ENCODE assay signal across 10 mouse cellular contexts in the genomic region with DNA sequence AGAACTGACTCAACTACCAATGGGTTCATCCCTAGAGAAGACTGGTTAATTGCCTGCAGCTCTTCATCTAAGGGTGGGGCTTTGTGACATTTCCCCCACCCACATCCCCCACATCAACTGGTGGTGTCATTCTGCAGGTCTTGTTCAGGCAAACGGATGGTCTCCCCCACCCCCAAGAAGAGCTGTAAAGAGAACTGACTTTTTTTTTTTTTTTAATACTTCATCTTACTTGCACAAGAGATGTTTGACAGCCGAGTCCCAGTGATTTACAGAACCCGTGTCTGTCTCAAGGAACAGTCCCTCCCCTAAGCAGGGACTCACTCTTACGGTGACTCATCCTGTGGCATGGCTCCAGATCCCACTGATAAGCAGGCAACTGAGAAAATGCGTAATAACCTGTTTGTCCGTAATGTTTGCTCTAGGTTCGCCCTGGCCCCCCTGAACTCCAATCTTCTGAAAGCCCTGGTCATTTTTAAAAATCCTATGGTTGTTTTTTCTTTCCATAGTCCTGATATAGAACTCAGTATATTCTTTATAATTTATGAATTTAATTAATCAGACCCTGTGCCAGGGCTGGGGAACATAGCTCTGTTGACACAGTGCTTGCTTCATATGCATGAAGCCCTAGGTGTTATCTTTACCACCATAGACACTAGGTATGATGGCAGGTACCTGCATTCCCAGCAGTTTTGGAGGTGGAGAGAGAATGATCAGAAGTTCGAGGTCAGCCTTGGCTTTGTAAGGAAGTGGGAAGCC. TPM values are rescaled to one million over a fixed set of nuclear protein-coding genes. Genes with fewer than 3 reads are reported as not detected.
A peak's percentile ranks its signal among the peaks of the same experiment; 100 is the strongest.
DNase-seq lines count a peak whose midpoint lies in the region; ATAC-seq and TF ChIP-seq lines count a peak whose summit lies in the region.
"Had no signal": no experiment of that assay in that cellular context is flagged by ENCODE, and none has a peak within 500 bp of the region (broad histone marks: within the 10 kb centered on the region; RNA-seq: fewer than 3 reads in every experiment).

No protein-coding gene starts in this region.

- H3K4me3 ChIP-seq in lung, embryonic 14.5 days (ENCODE audit: low read depth, low read length), result no peak overlapping the region
- H3K4me3 ChIP-seq in liver, embryonic 11.5 days (ENCODE audit: low read depth, low read length), result no peak overlapping the region
- H3K4me3 ChIP-seq: limb, embryonic 12.5 days had no signal

- H3K36me3 ChIP-seq in lung, embryonic 14.5 days (ENCODE audit: insufficient read depth), result no peaks in the 10 kb centered on the region
- no peaks in the 10 kb centered on the region for H3K36me3 ChIP-seq in liver, embryonic 11.5 days (ENCODE audit: control insufficient read depth, insufficient read depth, low read length)
- H3K36me3 ChIP-seq: limb, embryonic 12.5 days had no signal

- no peak overlapping the region for H3K9ac ChIP-seq in lung, embryonic 14.5 days
- H3K9ac ChIP-seq in liver, embryonic 11.5 days (ENCODE audit: low read depth, low read length), result no peak overlapping the region
- H3K9ac ChIP-seq: limb, embryonic 12.5 days had no signal

- peaks cover 7% of the 10 kb centered on the region for H3K4me1 ChIP-seq in lung, embryonic 14.5 days (ENCODE audit: insufficient read depth)
- peaks cover 8% of the 10 kb centered on the region for H3K4me1 ChIP-seq in liver, embryonic 11.5 days (replicated peaks; ENCODE audit: control insufficient read depth, insufficient read depth, low read length)

- H3K27ac ChIP-seq in lung, embryonic 14.5 days (ENCODE audit: low read depth), result no peak overlapping the region
- H3K27ac ChIP-seq in liver, embryonic 11.5 days (ENCODE audit: low read depth, low read length), result no peak overlapping the region

- peak; percentile 39 for DNase-seq in cerebellum, adult 9-10 months
- no peak for DNase-seq in cerebellum, adult 8-10 months
- DNase-seq in testis, postnatal 14 days (ENCODE audit: low spot score), result peak; percentile 25
- no peak for DNase-seq in testis, postnatal 10 days (ENCODE audit: low spot score)
- peak; percentile 61 for DNase-seq in lung, embryonic 14.5 days
- peak; percentile 86 to 88 for DNase-seq in urinary bladder, postnatal 36 days (ENCODE audit: low spot score in 2 of 2)
- DNase-seq in liver, embryonic 11.5 days (ENCODE audit: low spot score), result no peak
- DNase-seq in layer of hippocampus, postnatal 36 days, result no peak
- DNase-seq: B cell, adult 2 months had no signal

- 33% methylated on average over 8 of the region's 8 CpGs for WGBS in lung, embryonic 14.5 days
- 42% methylated on average over 8 of the region's 8 CpGs for WGBS in liver, embryonic 11.5 days

- H3K27me3 ChIP-seq in lung, embryonic 14.5 days (ENCODE audit: insufficient read depth, low read length), result no peaks in the 10 kb centered on the region
- 0 out of 2 replicates have a peak, but pooled peaks cover under 1% of the 10 kb centered on the region for H3K27me3 ChIP-seq in liver, embryonic 11.5 days (replicated peaks; ENCODE audit: control insufficient read depth, insufficient read depth, low read length)

- H3K9me3 ChIP-seq in lung, embryonic 14.5 days (ENCODE audit: low read depth, low read length), result no peaks in the 10 kb centered on the region
- H3K9me3 ChIP-seq in liver, embryonic 11.5 days (ENCODE audit: control insufficient read depth, low read length), result no peaks in the 10 kb centered on the region
- H3K9me3 ChIP-seq: limb, embryonic 12.5 days had no signal

- ATAC-seq in lung, embryonic 14.5 days (ENCODE audit: insufficient read depth), result no peak
- no peak for ATAC-seq in liver, embryonic 11.5 days (replicated peaks; ENCODE audit: low FRiP score)

- H3K4me2 ChIP-seq in lung, embryonic 14.5 days, result no peak overlapping the region
- H3K4me2 ChIP-seq in liver, embryonic 11.5 days, result no peak overlapping the region

- TF ChIP-seq CTCF in lung, embryonic 14.5 days (IDR thresholded peaks at IDR 0.05; ENCODE audit: low read depth), result no peak

RNA-seq across cellular contexts. Expression of gene Tgfbr3, which starts 5.8 kb away (rescaled TPM):
- 23.8 and 23.9 TPM in 2 replicates for polyA plus RNA-seq in lung, embryonic 14.5 days (2014; fragmentation: Nextera tagmentation; extraction: Ambion mirVana)
- polyA plus RNA-seq in liver, embryonic 11.5 days (2014; fragmentation: Nextera tagmentation; extraction: Ambion mirVana), result 38.2 and 39.7 TPM in 2 replicates
- total RNA-seq in layer of hippocampus, postnatal 36 days (2021), result 10 to 100 TPM; 16.7 to 21.4 TPM

RNA-seq across cellular contexts. Expression of gene Brdt, which starts 35.7 kb away (rescaled TPM):
- 1.4 and 1.5 TPM in 2 replicates for polyA plus RNA-seq in lung, embryonic 14.5 days (2014; fragmentation: Nextera tagmentation; extraction: Ambion mirVana)
- polyA plus RNA-seq in liver, embryonic 11.5 days (2014; fragmentation: Nextera tagmentation; extraction: Ambion mirVana), result 0.68 and 0.84 TPM in 2 replicates
- 10 to 100 TPM; 17.6 to 18.5 TPM for total RNA-seq in layer of hippocampus, postnatal 36 days (2021)

Comparison
In these comparisons a context has a peak if more than half of its experiments do, and no peak if none do; other contexts are left out.
1. DNase-seq: peak in cerebellum, adult 9-10 months (single experiment), testis, postnatal 14 days (single experiment), lung, embryonic 14.5 days (single experiment) and urinary bladder, postnatal 36 days (2 of 2); none in cerebellum, adult 8-10 months (single experiment), testis, postnatal 10 days (single experiment), liver, embryonic 11.5 days (single experiment) and layer of hippocampus, postnatal 36 days (0 of 2).